Mouse (Mus musculus): ENCODE results near the gene Abtb1. TPM values are rescaled to one million over a fixed set of nuclear protein-coding genes. Genes with fewer than 3 reads are reported as not detected.

Abtb1 gene
- polyA plus RNA-seq, 1 experiment = 239 TPM

- H3K36me3 ChIP-seq (ENCODE audit: control insufficient read depth, insufficient read depth, low read length) = no peaks in the 10 kb centered on the region
- peaks cover 4% of the 10 kb centered on the region for H3K4me1 ChIP-seq (replicated peaks; ENCODE audit: control insufficient read depth, insufficient read depth, low read length)
- DNase-seq = no peak
- WGBS = 73% methylated on average over 7 of the region's 7 CpGs
- no peak overlapping the region for H3K4me3 ChIP-seq (ENCODE audit: control insufficient read depth, insufficient read depth, low read length)
- TF ChIP-seq CTCF (IDR thresholded peaks at IDR 0.05; ENCODE audit: borderline replicate concordance, control insufficient read depth, extremely low read depth, insufficient read depth, low read length, poor library complexity) (no peak), POLR2A (IDR thresholded peaks at IDR 0.05; ENCODE audit: control insufficient read depth, extremely low read depth, insufficient read depth, low read length, poor library complexity) (no peak)
- no peaks in the 10 kb centered on the region for H3K27me3 ChIP-seq (ENCODE audit: control insufficient read depth, insufficient read depth, low read length)
- H3K27ac ChIP-seq (ENCODE audit: control insufficient read depth, insufficient read depth, low read length) = no peak overlapping the region
These were observed 38.7 kb downstream of the Abtb1 start for GRCm38 (mm10) chr6:88803051-88803450.

GRCm38 (mm10) chr6:88800735-88801134 is 41.0 kb downstream of the Abtb1 start:
- Histone ChIP-seq H3K4me3 (ENCODE audit: control insufficient read depth, insufficient read depth, low read length) (no peak overlapping the region), H3K27ac (ENCODE audit: control insufficient read depth, insufficient read depth, low read length) (no peak overlapping the region), H3K36me3 (ENCODE audit: control insufficient read depth, insufficient read depth, low read length) (no peaks in the 10 kb centered on the region), H3K27me3 (ENCODE audit: control insufficient read depth, insufficient read depth, low read length) (no peaks in the 10 kb centered on the region), H3K4me1 (replicated peaks; ENCODE audit: control insufficient read depth, insufficient read depth, low read length) (no peaks in the 10 kb centered on the region)
- TF ChIP-seq CTCF (IDR thresholded peaks at IDR 0.05; ENCODE audit: borderline replicate concordance, control insufficient read depth, extremely low read depth, insufficient read depth, low read length, poor library complexity) = no peak
- no peak for TF ChIP-seq POLR2A (IDR thresholded peaks at IDR 0.05; ENCODE audit: control insufficient read depth, extremely low read depth, insufficient read depth, low read length, poor library complexity)
- 58% methylated on average over 3 of the region's 3 CpGs for WGBS
- DNase-seq = no peak

- DNase-seq = no peak
- H3K4me3 ChIP-seq (ENCODE audit: control insufficient read depth, insufficient read depth, low read length) = no peak overlapping the region
- H3K4me1 ChIP-seq (replicated peaks; ENCODE audit: control insufficient read depth, insufficient read depth, low read length) = no peaks in the 10 kb centered on the region
- 70% methylated on average over 7 of the region's 7 CpGs for WGBS
- no peak for TF ChIP-seq CTCF (IDR thresholded peaks at IDR 0.05; ENCODE audit: borderline replicate concordance, control insufficient read depth, extremely low read depth, insufficient read depth, low read length, poor library complexity)
- TF ChIP-seq POLR2A (IDR thresholded peaks at IDR 0.05; ENCODE audit: control insufficient read depth, extremely low read depth, insufficient read depth, low read length, poor library complexity) = no peak
- H3K27ac ChIP-seq (ENCODE audit: control insufficient read depth, insufficient read depth, low read length) = no peak overlapping the region
- H3K36me3 ChIP-seq (ENCODE audit: control insufficient read depth, insufficient read depth, low read length) = no peaks in the 10 kb centered on the region
- no peaks in the 10 kb centered on the region for H3K27me3 ChIP-seq (ENCODE audit: control insufficient read depth, insufficient read depth, low read length)
These were observed 41.6 kb downstream of the Abtb1 start for GRCm38 (mm10) chr6:88800191-88800590.

GRCm38 (mm10) chr6:88794561-88794971 is 47.2 kb downstream of the Abtb1 start:
- no peak for TF ChIP-seq CTCF (IDR thresholded peaks at IDR 0.05; ENCODE audit: borderline replicate concordance, control insufficient read depth, extremely low read depth, insufficient read depth, low read length, poor library complexity)
- no peak for TF ChIP-seq POLR2A (IDR thresholded peaks at IDR 0.05; ENCODE audit: control insufficient read depth, extremely low read depth, insufficient read depth, low read length, poor library complexity)
- no peaks in the 10 kb centered on the region for H3K36me3 ChIP-seq (ENCODE audit: control insufficient read depth, insufficient read depth, low read length)
- H3K27me3 ChIP-seq (ENCODE audit: control insufficient read depth, insufficient read depth, low read length) = no peaks in the 10 kb centered on the region
- H3K4me1 ChIP-seq (replicated peaks; ENCODE audit: control insufficient read depth, insufficient read depth, low read length) = no peaks in the 10 kb centered on the region
- no peak overlapping the region for H3K4me3 ChIP-seq (ENCODE audit: control insufficient read depth, insufficient read depth, low read length)
- WGBS = 85% methylated on average over 14 of the region's 14 CpGs
- DNase-seq = no peak
- no peak overlapping the region for H3K27ac ChIP-seq (ENCODE audit: control insufficient read depth, insufficient read depth, low read length)

- 92% methylated on average over 13 of the region's 13 CpGs for WGBS
- no peaks in the 10 kb centered on the region for H3K36me3 ChIP-seq (ENCODE audit: control insufficient read depth, insufficient read depth, low read length)
- TF ChIP-seq POLR2A (IDR thresholded peaks at IDR 0.05; ENCODE audit: control insufficient read depth, extremely low read depth, insufficient read depth, low read length, poor library complexity) = no peak
- no peak for TF ChIP-seq CTCF (IDR thresholded peaks at IDR 0.05; ENCODE audit: borderline replicate concordance, control insufficient read depth, extremely low read depth, insufficient read depth, low read length, poor library complexity)
- no peaks in the 10 kb centered on the region for H3K4me1 ChIP-seq (replicated peaks; ENCODE audit: control insufficient read depth, insufficient read depth, low read length)
- H3K27me3 ChIP-seq (ENCODE audit: control insufficient read depth, insufficient read depth, low read length) = no peaks in the 10 kb centered on the region
- no peak overlapping the region for H3K27ac ChIP-seq (ENCODE audit: control insufficient read depth, insufficient read depth, low read length)
- no peak for DNase-seq
- H3K4me3 ChIP-seq (ENCODE audit: control insufficient read depth, insufficient read depth, low read length) = no peak overlapping the region
These were observed 47.9 kb downstream of the Abtb1 start for GRCm38 (mm10) chr6:88793872-88794271.

- no peak overlapping the region for H3K27ac ChIP-seq (ENCODE audit: control insufficient read depth, insufficient read depth, low read length)
- WGBS = 53% methylated on average over 2 of the region's 2 CpGs
- H3K4me1 ChIP-seq (replicated peaks; ENCODE audit: control insufficient read depth, insufficient read depth, low read length) = no peaks in the 10 kb centered on the region
- no peak overlapping the region for H3K4me3 ChIP-seq (ENCODE audit: control insufficient read depth, insufficient read depth, low read length)
- TF ChIP-seq CTCF (IDR thresholded peaks at IDR 0.05; ENCODE audit: borderline replicate concordance, control insufficient read depth, extremely low read depth, insufficient read depth, low read length, poor library complexity) (no peak), POLR2A (IDR thresholded peaks at IDR 0.05; ENCODE audit: control insufficient read depth, extremely low read depth, insufficient read depth, low read length, poor library complexity) (no peak)
- no peaks in the 10 kb centered on the region for H3K36me3 ChIP-seq (ENCODE audit: control insufficient read depth, insufficient read depth, low read length)
- no peak for DNase-seq
- H3K27me3 ChIP-seq (ENCODE audit: control insufficient read depth, insufficient read depth, low read length) = no peaks in the 10 kb centered on the region
These were observed 48.5 kb downstream of the Abtb1 start for GRCm38 (mm10) chr6:88793243-88793642.

- H3K27ac ChIP-seq (ENCODE audit: control insufficient read depth, insufficient read depth, low read length) = no peak overlapping the region
- WGBS = 92% methylated on average over 7 of the region's 7 CpGs
- H3K27me3 ChIP-seq (ENCODE audit: control insufficient read depth, insufficient read depth, low read length) = no peaks in the 10 kb centered on the region
- H3K4me1 ChIP-seq (replicated peaks; ENCODE audit: control insufficient read depth, insufficient read depth, low read length) = no peaks in the 10 kb centered on the region
- H3K36me3 ChIP-seq (ENCODE audit: control insufficient read depth, insufficient read depth, low read length) = no peaks in the 10 kb centered on the region
- TF ChIP-seq CTCF (IDR thresholded peaks at IDR 0.05; ENCODE audit: borderline replicate concordance, control insufficient read depth, extremely low read depth, insufficient read depth, low read length, poor library complexity) (no peak), POLR2A (IDR thresholded peaks at IDR 0.05; ENCODE audit: control insufficient read depth, extremely low read depth, insufficient read depth, low read length, poor library complexity) (no peak)
- no peak overlapping the region for H3K4me3 ChIP-seq (ENCODE audit: control insufficient read depth, insufficient read depth, low read length)
- no peak for DNase-seq
These were observed 49.6 kb downstream of the Abtb1 start for GRCm38 (mm10) chr6:88792147-88792691.

All from thymus, adult 2 months (tissue).